Mouse (Mus musculus) intestine, embryonic 16.5 days (tissue): ENCODE measurements at regions not wholly inside any gene's neighbourhood (a gene's known extent, or its start where the extent isn't known, plus 50 kb on each side); places are given as distances from the start of the nearest gene placed in this dataset.

Experiments used
- ATAC-seq: fragments of 200-750 bp; cut with Nextera tagmentation; 2 replicates; pipeline ENCODE4 v1.8.0; 2017; ENCODE audit warnings: moderate TSS enrichment, moderate library complexity
- H3K27ac ChIP-seq: fragments of 300-500 bp; sonication (generic); 2 replicates; pipeline ENCODE4 v1.5.1; 2014; ENCODE audit warnings: mild to moderate bottlenecking, low read length
- H3K27me3 ChIP-seq: fragments of 300-500 bp; sonication (generic); replicated peaks from 2 replicates; pipeline ENCODE4 v1.6.1; 2014; ENCODE audit warnings: low read length, control low read depth, mixed read lengths; ENCODE audit not compliant: control insufficient read depth, insufficient read depth
- H3K36me3 ChIP-seq: fragments of 300-500 bp; sonication (generic); 2 replicates; pipeline ENCODE4 v1.6.1; 2014; ENCODE audit warnings: low read length, control low read depth; ENCODE audit not compliant: control insufficient read depth, insufficient read depth
- H3K4me1 ChIP-seq: fragments of 300-500 bp; sonication (generic); 2 replicates; pipeline ENCODE4 v1.6.1; 2014; ENCODE audit warnings: low read length, control low read depth, mixed read lengths; ENCODE audit not compliant: control insufficient read depth, insufficient read depth
- H3K4me2 ChIP-seq: fragments of 300-500 bp; sonication (generic); 2 replicates; pipeline ENCODE4 v1.6.1; 2014; ENCODE audit warnings: low read depth, low read length, control low read depth
- H3K4me3 ChIP-seq: fragments of 300-500 bp; sonication (generic); 2 replicates; pipeline ENCODE4 v1.5.1; 2014; ENCODE audit warnings: mild to moderate bottlenecking, low read length
- H3K9ac ChIP-seq: fragments of 300-500 bp; sonication (generic); 2 replicates; pipeline ENCODE4 v1.6.1; 2014; ENCODE audit warnings: low read depth, low read length
- H3K9me3 ChIP-seq: fragments of 300-500 bp; sonication (generic); 2 replicates; pipeline ENCODE4 v1.6.1; 2016; ENCODE audit warnings: low read length, control low read depth; ENCODE audit not compliant: control insufficient read depth
- WGBS: fragments of 180-500 bp; shearing (Covaris S2); extraction: QIAGEN DNeasy Blood & Tissue Kit; methylation state at CpG from one replicate; pipeline ENCODE4 v1.1.7; 2014; 5-methylcytosine and 5-hydroxymethylcytosine counted together

DNA sequence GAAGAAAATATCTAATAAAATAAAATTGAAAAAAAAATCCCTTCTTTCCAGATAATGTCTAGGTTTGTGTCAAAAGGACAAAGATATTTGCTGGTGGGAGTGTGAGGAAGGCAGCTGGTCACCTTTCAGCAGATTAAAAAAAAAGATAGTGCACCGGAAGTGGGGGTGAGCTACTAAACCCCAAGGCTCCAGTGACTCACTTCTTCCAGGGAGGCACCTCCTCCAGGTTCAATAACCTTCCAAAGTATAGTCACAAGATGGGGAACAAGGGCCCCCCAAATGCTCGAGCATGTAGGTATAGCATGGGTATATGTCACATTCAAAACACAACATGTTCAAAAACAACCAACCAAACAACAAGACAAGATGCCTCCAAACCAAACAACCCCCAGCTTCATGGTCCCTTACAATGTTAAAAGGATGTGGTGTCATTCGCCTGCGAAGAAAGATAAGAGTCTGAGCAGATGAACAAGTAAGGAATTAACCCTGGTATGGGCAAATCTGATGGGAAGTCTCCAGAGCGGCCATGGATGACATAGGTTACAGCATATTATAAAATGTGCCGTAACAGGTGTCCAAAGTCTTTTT, 84.6 kb downstream of the Kcnrg start:
- Histone ChIP-seq H3K27me3 (peaks cover 20% of the 10 kb centered on the region), H3K4me2 (no peak overlapping the region), H3K36me3 (no peaks in the 10 kb centered on the region), H3K4me3 (no peak overlapping the region), H3K9ac (no peak overlapping the region), H3K9me3 (no peaks in the 10 kb centered on the region), H3K4me1 (peaks cover 6% of the 10 kb centered on the region; the same call in 1 of the 2 replicates), H3K27ac (no peak overlapping the region)
- ATAC-seq, result no peak
- WGBS, result 84% methylated on average over 6 of the region's 6 CpGs

DNA sequence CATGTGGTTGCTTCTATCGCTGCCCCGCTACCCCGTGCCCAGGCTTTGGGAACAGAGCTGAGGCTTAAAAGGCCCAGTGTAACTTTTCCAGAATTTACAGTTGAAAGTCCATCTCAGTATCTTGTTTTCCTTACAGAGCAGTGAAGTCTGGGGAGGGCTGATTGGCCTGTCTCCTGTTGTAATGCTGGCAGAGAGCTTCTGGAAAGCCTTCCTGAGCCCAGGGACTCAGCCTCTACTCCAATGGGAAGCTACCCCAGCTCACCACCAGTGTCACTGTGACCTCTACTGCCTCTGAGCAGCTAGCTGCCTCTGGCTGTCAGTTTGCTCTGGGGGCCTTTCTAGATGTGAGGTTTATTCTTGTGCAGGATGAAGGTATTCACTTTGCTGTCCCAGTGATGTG, 87.5 kb downstream of the Kcnrg start:
- WGBS, result 91% methylated on average over 3 of the region's 3 CpGs
- H3K4me3 ChIP-seq, result no peak overlapping the region
- H3K27ac ChIP-seq, result no peak overlapping the region
- ATAC-seq, result no peak
- H3K9me3 ChIP-seq, result no peaks in the 10 kb centered on the region
- H3K4me2 ChIP-seq, result no peak overlapping the region
- H3K36me3 ChIP-seq, result no peaks in the 10 kb centered on the region
- peaks cover 9% of the 10 kb centered on the region for H3K27me3 ChIP-seq
- no peak overlapping the region for H3K9ac ChIP-seq
- H3K4me1 ChIP-seq, result no peaks in the 10 kb centered on the region

DNA sequence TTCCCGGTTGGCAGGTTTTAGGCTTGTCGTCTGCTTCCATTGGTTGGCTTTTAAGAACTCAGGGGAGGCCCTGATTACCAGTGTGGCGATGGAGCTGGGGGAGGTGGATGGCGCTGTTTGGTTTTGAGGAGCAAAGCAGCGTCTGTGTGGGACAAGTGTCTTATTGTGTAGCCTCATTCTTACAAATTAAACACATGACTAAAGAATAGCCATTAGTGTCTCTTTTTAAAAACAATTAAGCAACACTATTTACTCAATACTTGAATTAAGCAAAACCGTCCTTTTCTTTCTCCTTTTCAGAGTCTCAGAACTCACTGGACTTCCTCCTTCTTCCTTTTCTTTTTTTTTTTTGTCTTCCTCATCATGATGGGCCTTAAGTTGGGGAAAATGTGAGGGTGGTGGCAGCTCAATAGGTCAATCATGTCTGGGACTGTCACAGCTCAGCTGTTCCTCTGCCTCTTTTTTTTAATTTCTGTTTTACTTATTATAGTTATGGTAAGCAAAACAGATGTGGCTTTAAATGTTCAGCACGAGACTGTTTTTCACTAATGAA, 89.1 kb downstream of the Kcnrg start:
- Histone ChIP-seq H3K9ac (no peak overlapping the region), H3K4me1 (no peaks in the 10 kb centered on the region), H3K4me3 (no peak overlapping the region), H3K36me3 (no peaks in the 10 kb centered on the region), H3K9me3 (no peaks in the 10 kb centered on the region), H3K27me3 (no peaks in the 10 kb centered on the region), H3K27ac (no peak overlapping the region), H3K4me2 (no peak overlapping the region)
- no peak for ATAC-seq
- 65% methylated on average over 7 of the region's 7 CpGs for WGBS

DNA sequence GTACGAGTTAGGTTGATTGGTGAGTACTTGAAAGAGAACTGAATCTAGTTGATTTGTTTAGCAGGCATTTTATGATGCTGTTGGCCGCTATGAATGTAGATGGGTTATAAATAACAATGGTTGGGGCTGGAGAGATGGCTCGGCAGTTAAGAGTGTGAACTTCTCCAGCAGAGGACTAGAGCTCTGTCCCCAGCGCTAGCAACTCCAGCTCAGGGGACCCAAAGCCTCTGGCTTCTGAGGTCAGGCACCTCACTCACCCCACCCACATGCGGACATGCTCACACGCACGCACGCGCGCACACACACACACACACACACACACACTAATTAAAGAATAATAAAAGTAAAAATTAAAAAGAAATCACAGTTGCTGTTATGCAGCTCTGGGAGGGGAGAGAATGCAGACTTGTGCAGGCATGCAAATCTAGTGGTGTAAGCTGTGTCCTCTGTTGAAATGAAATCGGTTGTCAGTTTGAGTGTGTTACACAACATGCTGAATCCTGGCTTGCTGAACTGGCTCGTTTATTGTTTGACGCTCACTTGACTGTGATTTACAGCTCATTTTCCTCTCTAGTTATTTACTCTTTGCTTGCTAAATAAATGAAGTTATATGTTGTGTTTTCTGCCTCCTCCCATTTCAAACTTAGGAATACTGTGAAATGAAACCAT, 89.8 kb downstream of the Kcnrg start:
- Histone ChIP-seq H3K27ac (no peak overlapping the region), H3K36me3 (no peaks in the 10 kb centered on the region), H3K4me1 (no peaks in the 10 kb centered on the region), H3K4me2 (no peak overlapping the region), H3K4me3 (no peak overlapping the region), H3K9ac (no peak overlapping the region), H3K9me3 (no peaks in the 10 kb centered on the region), H3K27me3 (no peaks in the 10 kb centered on the region)
- 66% methylated on average over 13 of the region's 13 CpGs for WGBS
- no peak for ATAC-seq

DNA sequence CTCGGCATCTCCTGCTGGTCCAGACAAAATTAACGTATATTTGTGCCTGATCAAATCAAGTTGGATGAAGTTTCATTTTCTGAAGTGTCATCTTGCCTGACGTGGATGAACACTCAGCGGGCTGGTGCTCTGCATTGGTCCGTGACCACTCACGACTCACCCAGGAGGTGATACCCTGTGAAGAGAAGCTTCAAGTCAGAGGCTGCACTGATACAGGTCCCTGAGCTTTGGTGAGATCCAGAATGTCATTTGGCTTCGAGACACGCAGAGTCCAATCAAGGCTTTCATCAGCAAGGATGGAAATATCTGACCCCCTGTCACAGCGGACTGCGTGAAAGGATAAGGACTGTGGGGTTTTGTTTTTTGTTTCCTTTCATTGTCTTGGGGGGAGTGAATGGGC, 90.4 kb downstream of the Kcnrg start:
- WGBS, result 90% methylated on average over 10 of the region's 10 CpGs
- Histone ChIP-seq H3K4me3 (no peak overlapping the region), H3K36me3 (no peaks in the 10 kb centered on the region), H3K27ac (no peak overlapping the region), H3K27me3 (no peaks in the 10 kb centered on the region), H3K9me3 (no peaks in the 10 kb centered on the region), H3K9ac (no peak overlapping the region), H3K4me2 (no peak overlapping the region), H3K4me1 (no peaks in the 10 kb centered on the region)
- ATAC-seq, result no peak

DNA sequence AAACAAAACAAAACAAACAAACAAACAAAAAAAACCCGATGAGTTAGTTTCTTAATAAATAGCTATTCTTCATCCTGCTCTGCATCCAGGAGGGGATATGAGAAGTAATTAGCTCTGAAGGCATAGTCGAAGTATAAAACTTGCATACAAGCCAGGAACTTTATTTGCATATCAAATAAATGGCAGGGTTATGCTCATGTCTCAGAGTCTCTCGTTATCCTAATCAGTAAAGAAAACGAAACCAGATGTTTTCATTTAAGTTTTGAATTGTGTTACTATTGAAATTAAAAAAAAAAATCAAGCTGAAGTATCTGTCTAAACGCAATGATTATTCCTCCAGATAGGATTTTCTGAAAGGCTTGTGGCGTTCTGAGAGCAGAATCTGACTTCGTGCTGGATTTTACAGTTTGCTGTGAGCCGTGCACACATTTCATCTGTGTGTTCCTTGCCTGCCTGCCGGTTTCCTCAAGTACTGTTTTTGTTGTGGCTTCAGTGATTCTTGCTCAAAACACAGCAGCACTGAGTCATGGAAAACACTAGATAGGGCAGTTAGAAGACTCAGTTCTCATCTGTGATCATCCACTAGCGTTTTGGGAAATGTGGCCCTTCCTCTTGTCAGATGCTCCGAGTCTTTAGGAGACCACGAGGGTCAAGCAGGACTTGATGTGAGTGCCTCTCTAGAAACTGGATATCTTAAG, 91.2 kb downstream of the Kcnrg start:
- 71% methylated on average over 12 of the region's 12 CpGs for WGBS
- H3K4me3 ChIP-seq, result no peak overlapping the region

DNA sequence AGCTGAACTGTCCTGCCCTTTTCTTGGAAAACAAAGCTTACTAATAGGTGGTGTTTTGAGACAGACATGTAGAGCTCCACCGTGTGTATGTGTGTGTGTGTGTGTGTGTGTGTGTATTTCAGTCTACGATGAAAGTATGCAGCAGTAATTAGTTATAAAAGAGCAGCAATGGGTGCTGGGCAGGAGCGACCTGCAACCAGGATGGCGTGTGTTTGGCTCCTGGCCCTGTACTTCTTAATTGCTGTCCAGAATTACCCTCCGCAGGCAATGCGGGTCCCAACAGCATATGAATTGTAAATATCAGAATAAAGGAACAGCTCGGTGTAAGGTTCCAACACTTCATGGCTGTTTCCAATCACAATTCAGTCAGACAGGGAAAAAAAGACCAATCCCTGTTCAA, 92.4 kb downstream of the Kcnrg start:
- Histone ChIP-seq H3K27ac (no peak overlapping the region), H3K4me2 (no peak overlapping the region), H3K9me3 (no peaks in the 10 kb centered on the region), H3K9ac (no peak overlapping the region), H3K36me3 (no peaks in the 10 kb centered on the region), H3K4me3 (no peak overlapping the region), H3K27me3 (no peaks in the 10 kb centered on the region), H3K4me1 (no peaks in the 10 kb centered on the region)
- no peak for ATAC-seq
- WGBS, result 77% methylated on average over 7 of the region's 7 CpGs

More for the DNA sequence above, 91.2 kb downstream of the Kcnrg start:
- no peaks in the 10 kb centered on the region for H3K27me3 ChIP-seq
- no peaks in the 10 kb centered on the region for H3K9me3 ChIP-seq
- H3K36me3 ChIP-seq, result no peaks in the 10 kb centered on the region
- H3K27ac ChIP-seq, result no peak overlapping the region
- no peak overlapping the region for H3K9ac ChIP-seq
- no peak for ATAC-seq
- H3K4me1 ChIP-seq, result no peaks in the 10 kb centered on the region
- H3K4me2 ChIP-seq, result no peak overlapping the region

DNA sequence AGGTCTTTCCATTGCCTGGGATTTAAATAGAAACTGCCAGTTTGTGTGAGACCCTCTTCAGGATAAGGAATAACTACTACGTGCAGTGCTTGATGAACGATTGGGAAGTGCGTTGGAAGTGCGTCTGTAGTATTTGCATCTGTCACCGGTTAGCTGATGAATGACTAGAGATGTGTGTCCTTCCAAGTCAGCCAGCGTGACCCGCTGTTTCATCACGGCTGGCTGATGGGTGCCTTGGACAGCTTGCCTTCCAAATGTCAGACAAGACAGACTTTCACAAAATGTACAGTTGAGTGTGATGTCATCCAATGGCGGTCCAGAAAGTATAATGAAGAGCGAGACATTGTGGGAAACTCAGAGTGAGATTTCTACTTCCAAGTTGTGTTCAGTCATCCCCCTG, 93.9 kb downstream of the Kcnrg start:
- no peaks in the 10 kb centered on the region for H3K27me3 ChIP-seq
- no peak for ATAC-seq
- no peaks in the 10 kb centered on the region for H3K4me1 ChIP-seq
- H3K9ac ChIP-seq, result no peak overlapping the region
- no peak overlapping the region for H3K4me3 ChIP-seq
- no peak overlapping the region for H3K27ac ChIP-seq
- no peak overlapping the region for H3K4me2 ChIP-seq
- no peaks in the 10 kb centered on the region for H3K36me3 ChIP-seq
- H3K9me3 ChIP-seq, result no peaks in the 10 kb centered on the region
- WGBS, result 65% methylated on average over 10 of the region's 10 CpGs

DNA sequence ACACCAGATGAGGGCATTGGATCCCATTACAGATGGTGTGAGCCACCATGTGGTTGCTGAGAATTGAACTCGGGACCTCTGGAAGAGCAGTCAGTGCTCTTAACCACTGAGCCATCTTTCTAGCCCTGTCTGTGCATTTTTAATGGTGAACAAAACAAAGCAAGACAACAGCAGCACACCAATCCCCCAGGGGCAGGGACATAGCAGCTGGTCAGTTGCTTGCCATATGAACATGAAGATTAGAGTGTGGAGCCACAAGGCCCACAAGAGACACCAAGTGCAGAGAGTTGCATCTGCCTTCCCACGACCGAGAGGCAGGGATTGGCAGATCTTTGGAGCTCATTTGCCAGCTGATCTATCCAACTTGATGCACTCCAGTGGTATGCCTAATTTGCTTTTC, 96.7 kb downstream of the Kcnrg start:
- no peak overlapping the region for H3K4me2 ChIP-seq
- H3K9me3 ChIP-seq, result no peaks in the 10 kb centered on the region
- no peak overlapping the region for H3K9ac ChIP-seq
- ATAC-seq, result no peak
- 88% methylated on average over 3 of the region's 3 CpGs for WGBS
- H3K36me3 ChIP-seq, result no peaks in the 10 kb centered on the region
- no peak overlapping the region for H3K27ac ChIP-seq
- no peak overlapping the region for H3K4me3 ChIP-seq
- no peaks in the 10 kb centered on the region for H3K4me1 ChIP-seq
- no peaks in the 10 kb centered on the region for H3K27me3 ChIP-seq
